8 mouse cellular contexts compared by ENCODE assay signal in genomic region chr16:26371325-26372053, GRCm38 (mm10). TPM values are rescaled to one million over a fixed set of nuclear protein-coding genes. Genes with fewer than 3 reads are reported as not detected.
DNase-seq lines count a peak whose midpoint lies in the region; ATAC-seq lines count a peak whose summit lies in the region.

Gene Cldn1, minus strand, starts transcription at chr16:26371841.

- H3K9me3 ChIP-seq in embryonic facial prominence, embryonic 12.5 days = no peaks in the 10 kb centered on the region
- no peaks in the 10 kb centered on the region for H3K9me3 ChIP-seq in limb, embryonic 10.5 days (replicated peaks)
- no peaks in the 10 kb centered on the region for H3K9me3 ChIP-seq in midbrain, embryonic 12.5 days

- no peaks in the 10 kb centered on the region for H3K27me3 ChIP-seq in embryonic facial prominence, embryonic 12.5 days
- peaks cover 14% of the 10 kb centered on the region; the same call in 1 of the 2 replicates for H3K27me3 ChIP-seq in limb, embryonic 10.5 days (ENCODE audit: low read depth, poor library complexity, severe bottlenecking)
- H3K27me3 ChIP-seq in midbrain, embryonic 12.5 days = peaks cover 14% of the 10 kb centered on the region; the same call in 1 of the 2 replicates

- no peaks in the 10 kb centered on the region; the same call in none of the 2 replicates for H3K4me1 ChIP-seq in embryonic facial prominence, embryonic 12.5 days
- H3K4me1 ChIP-seq in limb, embryonic 10.5 days = peaks cover 13% of the 10 kb centered on the region
- H3K4me1 ChIP-seq in midbrain, embryonic 12.5 days = peaks cover 9% of the 10 kb centered on the region; the same call in 1 of the 2 replicates

- H3K9ac ChIP-seq in embryonic facial prominence, embryonic 12.5 days = peak within 1 kb of the TSS; percentile 32
- peak within 1 kb of the TSS; percentile 51; the same call in 1 of the 2 replicates for H3K9ac ChIP-seq in midbrain, embryonic 12.5 days (replicated peaks)

- H3K27ac ChIP-seq in embryonic facial prominence, embryonic 12.5 days = no peak within 1 kb of the TSS
- peak within 1 kb of the TSS; percentile 75 for H3K27ac ChIP-seq in limb, embryonic 10.5 days
- no peak within 1 kb of the TSS for H3K27ac ChIP-seq in midbrain, embryonic 12.5 days (replicated peaks)

- 4% methylated on average over 33 of the region's 33 CpGs for WGBS in embryonic facial prominence, embryonic 12.5 days
- 3% methylated on average over 33 of the region's 33 CpGs for WGBS in limb, embryonic 10.5 days
- 2% methylated on average over 33 of the region's 33 CpGs for WGBS in midbrain, embryonic 12.5 days

- peak; percentile 65; the same call in 1 of the 2 replicates for ATAC-seq in embryonic facial prominence, embryonic 12.5 days (ENCODE audit: insufficient number of reproducible peaks, insufficient read depth, low FRiP score, low TSS enrichment)
- ATAC-seq in midbrain, embryonic 12.5 days (ENCODE audit: low FRiP score, low read depth) = peak; percentile 89

- H3K4me3 ChIP-seq in embryonic facial prominence, embryonic 12.5 days = peak within 1 kb of the TSS; percentile 47
- H3K4me3 ChIP-seq in limb, embryonic 10.5 days = peak within 1 kb of the TSS; percentile 57
- H3K4me3 ChIP-seq in midbrain, embryonic 12.5 days = peak within 1 kb of the TSS; percentile 50

- H3K36me3 ChIP-seq in embryonic facial prominence, embryonic 12.5 days = no peaks in the 10 kb centered on the region
- no peaks in the 10 kb centered on the region for H3K36me3 ChIP-seq in limb, embryonic 10.5 days
- no peaks in the 10 kb centered on the region for H3K36me3 ChIP-seq in midbrain, embryonic 12.5 days

- H3K4me2 ChIP-seq in embryonic facial prominence, embryonic 12.5 days (replicated peaks) = peak within 1 kb of the TSS; percentile 80
- peak within 1 kb of the TSS; percentile 89 for H3K4me2 ChIP-seq in midbrain, embryonic 12.5 days (replicated peaks)

- peak; percentile 91 to 94 for DNase-seq in adrenal gland, postnatal 36 days
- peak; percentile 93 for DNase-seq in heart, adult 11 months
- peak; percentile 89 for DNase-seq in kidney, adult 18-20 months
- peak; percentile 98 for DNase-seq in limb, embryonic 10.5 days (ENCODE audit: low spot score)
- peak; percentile 96 for DNase-seq in right cerebral cortex, postnatal 4 days
- peak; percentile 80 to 94 for DNase-seq in urinary bladder, postnatal 4 days (ENCODE audit: low spot score in 2 of 2)

RNA-seq across cellular contexts. Expression of gene Cldn1, which starts in this region (rescaled TPM):
- total RNA-seq in adrenal gland, postnatal 36 days (2021) = 10 to 100 TPM in 1 of 2 experiments, 1 to 10 TPM in 1; 9.8 to 10.4 TPM
- 8.3 and 11.3 TPM in 2 replicates for polyA plus RNA-seq in embryonic facial prominence, embryonic 12.5 days (2016; fragmentation: Nextera tagmentation; extraction: Ambion mirVana)
- polyA plus RNA-seq in limb, embryonic 10.5 days (2016; fragmentation: Nextera tagmentation; extraction: Ambion mirVana) = 2.8 and 3.5 TPM in 2 replicates
- 2.9 and 3.0 TPM in 2 replicates for polyA plus RNA-seq in midbrain, embryonic 12.5 days (2016; fragmentation: Nextera tagmentation; extraction: Ambion mirVana)
